Mouse (Mus musculus): ENCODE results near the gene Gm38394.
"Not testable (repeated sequence)": the region's sequence is repeated elsewhere in the genome, so short reads cannot be mapped to it uniquely, and the experiment has no call there.

Gm38394 gene

DNA sequence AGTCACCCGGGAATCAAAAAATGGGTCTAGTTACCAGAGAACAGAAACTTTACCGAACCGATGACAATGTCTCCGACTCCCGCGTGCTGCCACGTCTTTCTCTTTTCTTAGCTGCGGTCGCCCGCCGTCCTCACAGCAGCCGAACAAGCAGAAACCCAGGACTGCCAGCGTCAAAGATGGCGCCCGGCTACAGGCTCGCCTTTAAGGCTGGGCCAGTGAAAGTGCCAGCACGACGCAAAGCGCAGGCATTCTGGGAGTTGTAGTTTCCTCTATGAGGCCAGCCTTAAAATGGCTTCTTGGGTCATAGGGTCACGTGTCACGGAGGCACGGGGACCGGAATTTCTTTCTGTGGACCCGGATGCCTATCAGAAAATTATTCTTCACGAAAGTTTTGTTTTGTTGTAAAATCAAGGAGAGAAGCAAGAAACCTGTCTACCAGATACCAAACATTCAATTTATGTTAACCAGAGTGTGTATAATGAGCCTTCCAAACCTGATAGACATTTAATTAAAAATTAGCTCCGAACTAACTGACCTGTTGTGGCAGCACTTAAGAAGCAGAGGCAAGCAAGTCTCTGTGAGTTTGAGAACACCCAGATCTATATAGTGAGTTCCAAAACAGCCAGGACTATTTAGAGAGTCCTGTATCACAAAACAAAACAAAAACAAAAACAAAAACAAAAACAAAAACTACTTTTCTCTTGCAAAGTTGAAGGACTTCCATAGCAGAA lies at the start of gene Gm38394:
Gene Gm38394 (minus strand): TSS at position 116 of the 731 bp plus-strand sequence.
- DNase-seq: peak; percentile 86

- DNase-seq: no peak
Measured at GRCm38 (mm10) chr1:133710895-133711294, 49.8 kb upstream of the Gm38394 start.

- DNase-seq: no peak
Measured at GRCm38 (mm10) chr1:133709292-133709691, 48.2 kb upstream of the Gm38394 start.

- DNase-seq: not testable (repeated sequence)
Measured at GRCm38 (mm10) chr1:133701824-133702223, 40.7 kb upstream of the Gm38394 start.

GRCm38 (mm10) chr1:133697935-133698620 lies 37.0 kb upstream of the Gm38394 start:
- no peak for DNase-seq

GRCm38 (mm10) chr1:133695901-133696300 lies 34.8 kb upstream of the Gm38394 start:
- DNase-seq: no peak

DNA sequence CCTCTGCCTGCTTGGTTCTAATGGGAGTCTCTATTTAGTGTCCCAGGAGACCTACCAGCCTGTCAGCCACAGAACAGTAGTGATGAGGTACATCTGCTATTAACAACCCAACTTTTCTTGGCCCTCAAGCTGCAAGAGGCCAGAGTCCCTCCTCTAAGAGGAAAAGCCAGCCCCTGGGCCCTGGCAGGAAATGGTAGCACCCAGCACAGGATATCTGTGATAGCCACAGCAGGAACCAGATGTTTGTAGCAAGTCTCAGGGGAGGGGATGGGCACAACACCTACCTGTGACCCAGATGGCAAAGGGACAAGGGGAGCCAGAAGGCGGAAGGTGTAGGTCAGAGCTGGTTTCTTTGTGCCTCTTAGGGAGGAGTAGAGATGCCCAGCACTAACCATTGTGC lies 33.8 kb upstream of the Gm38394 start:
- DNase-seq: no peak

- DNase-seq: no peak
Measured at GRCm38 (mm10) chr1:133694301-133694700, 33.2 kb upstream of the Gm38394 start.

DNA sequence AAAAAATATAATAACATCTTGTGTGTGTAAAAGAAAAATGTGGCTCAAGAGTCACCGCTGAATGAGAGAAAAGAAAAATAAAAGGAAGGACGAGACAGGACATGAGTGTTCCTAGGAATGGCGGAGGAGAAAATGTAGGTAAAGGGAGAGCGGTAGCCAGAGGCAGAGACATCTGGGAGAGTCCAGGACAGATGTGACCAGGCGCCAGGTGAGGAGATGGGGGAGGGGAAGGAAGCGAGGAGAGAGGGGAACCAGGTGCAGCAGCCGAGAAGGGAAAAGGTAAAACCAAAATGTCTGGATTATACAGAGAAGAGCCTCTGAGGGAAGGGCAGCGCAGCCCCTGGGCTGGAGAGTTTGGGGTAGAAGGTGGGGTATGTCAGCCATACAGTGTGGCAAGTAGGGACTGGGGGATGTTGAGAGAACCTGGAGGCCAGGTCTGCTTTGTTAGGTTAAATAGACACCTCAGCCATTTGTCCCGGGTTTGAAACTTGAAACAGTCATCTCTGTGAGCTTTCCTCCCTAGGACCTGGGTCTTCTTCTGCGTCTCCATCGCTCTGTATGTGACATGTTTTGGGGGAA lies 32.5 kb upstream of the Gm38394 start:
- no peak for DNase-seq

DNA sequence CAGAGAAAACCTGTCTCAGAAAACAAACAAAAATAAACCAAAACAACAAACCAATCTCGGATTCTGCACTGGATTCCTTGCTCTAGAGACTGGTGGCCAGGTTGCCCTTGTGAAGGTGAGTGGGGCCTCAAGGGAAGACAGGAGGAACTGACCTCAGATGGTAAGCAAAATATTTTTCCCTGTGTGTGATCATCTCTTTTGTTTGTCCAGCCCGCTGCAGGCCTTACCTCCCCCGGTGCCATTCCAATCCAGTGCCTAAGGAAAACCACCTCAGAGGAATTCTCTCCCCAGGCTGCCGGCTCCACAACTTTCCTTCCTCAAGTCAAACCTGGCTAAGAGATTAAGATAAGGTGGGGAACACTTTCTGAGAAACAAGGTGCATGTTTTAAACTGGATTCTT lies 31.1 kb upstream of the Gm38394 start:
- no peak for DNase-seq

- DNase-seq: no peak
Measured at GRCm38 (mm10) chr1:133691046-133691445, 29.9 kb upstream of the Gm38394 start.

GRCm38 (mm10) chr1:133689897-133690296 lies 28.8 kb upstream of the Gm38394 start, which contains the start of gene Lax1:
TSS of gene Lax1 (minus strand) at chr1:133690108.
- DNase-seq: no peak

DNA sequence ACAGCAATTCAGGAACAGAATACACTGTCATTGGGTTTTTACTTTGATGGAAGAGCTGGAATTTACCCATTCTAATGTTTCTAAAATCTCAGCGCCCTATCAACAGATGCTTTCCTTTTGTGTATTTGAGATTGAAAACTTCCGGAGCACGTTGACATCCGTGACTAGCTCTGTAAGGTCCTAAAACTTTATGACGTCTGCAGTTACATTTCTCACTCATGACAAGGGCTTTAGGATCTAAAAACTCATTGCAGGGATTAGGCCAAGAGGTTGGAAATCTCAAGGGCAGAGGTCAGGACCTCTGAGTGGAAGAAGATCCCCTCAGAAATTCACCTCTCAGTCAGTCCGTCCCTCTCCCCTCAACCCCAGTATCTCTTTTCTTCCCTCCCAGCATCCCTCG lies 27.2 kb upstream of the Gm38394 start:
- no peak for DNase-seq

- no peak for DNase-seq
Measured at GRCm38 (mm10) chr1:133685749-133686519, 24.8 kb upstream of the Gm38394 start.

GRCm38 (mm10) chr1:133671801-133672200 lies 10.7 kb upstream of the Gm38394 start:
- no peak for DNase-seq

GRCm38 (mm10) chr1:133671266-133671665 lies 10.1 kb upstream of the Gm38394 start:
- DNase-seq: no peak

DNA sequence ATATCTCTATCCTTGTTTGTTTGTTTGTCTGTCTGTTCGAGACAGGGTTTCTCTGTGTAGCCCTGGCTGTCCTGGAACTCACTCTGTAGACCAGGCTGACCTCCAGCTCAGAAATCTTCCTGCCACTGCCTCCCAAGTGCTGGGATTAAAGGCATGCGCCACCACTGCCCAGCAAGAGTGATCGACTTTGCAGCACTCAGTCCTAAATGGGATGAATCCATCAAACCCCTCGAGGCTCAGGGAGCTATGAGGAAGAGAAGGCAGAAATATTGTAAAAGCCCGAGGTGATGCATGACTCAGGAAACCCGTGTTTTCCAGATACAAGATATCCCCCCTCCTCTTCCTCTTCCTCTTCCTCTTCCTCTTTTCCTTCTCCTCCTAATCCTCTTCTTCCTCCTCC lies 9.7 kb upstream of the Gm38394 start:
- DNase-seq: no peak

DNA sequence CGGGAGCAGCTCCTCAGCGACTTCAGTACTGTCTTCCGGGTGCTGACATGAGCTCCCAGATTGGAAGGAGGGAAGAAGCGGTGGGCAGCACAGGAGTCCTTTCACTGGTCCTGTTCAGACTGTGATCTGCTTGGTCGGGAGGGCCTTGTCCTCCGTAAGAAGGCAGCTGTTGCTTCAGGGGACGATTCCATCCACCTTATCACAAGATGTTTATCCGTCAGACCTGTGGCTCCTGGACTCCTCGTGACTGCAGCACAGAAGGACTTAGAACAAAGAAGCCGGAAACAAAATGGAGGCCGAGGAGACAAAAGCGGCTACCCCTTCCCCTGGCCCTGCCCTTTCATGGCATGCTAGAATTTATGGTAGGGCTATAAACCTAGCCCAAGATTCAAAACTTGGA lies 9.1 kb upstream of the Gm38394 start:
- DNase-seq: no peak

GRCm38 (mm10) chr1:133668618-133669017 lies 7.5 kb upstream of the Gm38394 start:
- DNase-seq: no peak

GRCm38 (mm10) chr1:133667721-133668120 lies 6.6 kb upstream of the Gm38394 start:
- no peak for DNase-seq

- not testable (repeated sequence) for DNase-seq
Measured at GRCm38 (mm10) chr1:133665713-133666112, 4.6 kb upstream of the Gm38394 start.

DNA sequence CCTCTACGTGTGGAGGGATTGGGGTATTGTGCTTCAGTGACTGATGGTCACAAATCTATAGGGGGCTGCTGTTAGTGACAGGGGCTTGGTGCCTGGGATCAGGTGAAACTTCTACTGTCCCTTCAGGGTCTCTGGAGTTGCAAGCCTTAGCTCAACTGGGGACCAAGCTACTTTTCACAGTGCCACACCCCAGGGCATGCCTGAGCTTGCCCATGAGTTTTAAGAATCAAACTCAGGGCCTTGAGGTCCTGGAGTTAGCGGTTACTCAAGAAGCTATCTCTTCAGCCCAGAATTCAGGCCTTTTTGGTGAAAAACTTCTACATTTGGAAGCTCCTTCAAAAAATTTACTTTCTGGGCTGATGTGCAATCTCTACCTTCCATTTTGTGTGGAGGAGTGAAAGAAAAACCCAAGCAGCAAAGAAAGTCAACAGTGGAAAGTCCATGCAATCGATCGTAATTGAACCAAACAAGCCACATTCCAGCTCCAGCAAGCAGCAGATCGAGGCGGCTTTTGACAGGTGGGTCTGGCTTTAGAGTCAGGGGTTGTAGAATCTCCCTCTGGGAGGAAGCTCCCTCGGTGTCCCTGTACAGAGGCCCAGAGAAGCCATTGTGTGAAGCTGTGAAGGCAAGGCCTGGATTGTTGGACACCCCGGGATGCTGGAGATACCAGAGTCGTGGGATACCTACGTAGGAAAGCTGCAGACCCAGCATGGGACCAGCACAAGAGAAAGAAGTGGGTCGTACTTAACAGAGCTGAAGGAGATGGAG lies 3.3 kb upstream of the Gm38394 start:
- DNase-seq: no peak
